Comparison of ENCODE assay signal across 17 mouse cellular contexts in the genomic region with DNA sequence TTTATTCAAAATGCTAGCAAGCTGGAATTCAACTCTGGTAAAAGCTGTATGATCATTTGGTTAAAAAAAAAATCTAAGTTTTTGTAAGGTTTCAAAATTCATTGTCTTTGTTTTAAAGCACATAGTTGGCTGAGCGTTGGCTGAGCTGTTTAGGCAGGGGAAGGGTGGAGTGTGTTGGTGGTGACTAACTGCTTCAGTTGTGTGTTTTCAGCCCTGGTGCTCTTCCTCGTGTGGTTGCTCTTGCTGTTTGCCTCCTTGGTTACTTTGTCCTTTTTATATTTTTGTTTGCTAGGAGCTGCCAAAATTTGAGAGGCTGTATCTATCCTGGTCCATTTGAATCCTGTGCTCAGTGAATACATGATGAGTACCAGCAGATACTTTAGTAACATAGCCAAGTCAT.
DNase-seq lines count a peak whose midpoint lies in the region.
"Had no signal": no experiment of that assay in that cellular context is flagged by ENCODE, and none has a peak within 500 bp of the region (broad histone marks: within the 10 kb centered on the region; RNA-seq: fewer than 3 reads in every experiment).

No protein-coding gene starts in this region.

- peak; percentile 11 to 23 for DNase-seq in frontal cortex, adult 2 months (ENCODE audit: extremely low spot score in 1 of 2, low spot score in 1 of 2)
- DNase-seq in frontal cortex, postnatal 25 days (ENCODE audit: low spot score in 2 of 2): no peak
- DNase-seq in left cerebral cortex, adult 18-20 months (ENCODE audit: low spot score in 2 of 2): peak; percentile 17 to 39
- no peak for DNase-seq in left cerebral cortex, postnatal 36 days (ENCODE audit: low spot score in 2 of 2)
- DNase-seq in right cerebral cortex, postnatal 36 days (ENCODE audit: low spot score in 2 of 2): peak; percentile 3 to 33
- no peak for DNase-seq in right cerebral cortex, postnatal 14 days
- DNase-seq in telencephalon, adult 2 months (ENCODE audit: low read depth, low spot score): peak; percentile 49
- no peak for DNase-seq in cerebellum, adult 11 months
- DNase-seq: adrenal gland, adult 2 months; adrenal gland, postnatal 10 days; adrenal gland, postnatal 25 days; cerebellum, adult 18-20 months; cerebellum, adult 8-10 months; cerebellum, adult 9-11 months; cerebellum, postnatal 14 days; cerebellum, postnatal 36 days; embryo, embryonic 11 days had no signal

- intact Hi-C loops in left cerebral cortex, postnatal 36 days (cut with DNase I): no loop called here

Comparison
In these comparisons a context has a peak if more than half of its experiments do, and no peak if none do; other contexts are left out.
1. DNase-seq: peak in frontal cortex, adult 2 months (2 of 2), left cerebral cortex, adult 18-20 months (2 of 2), right cerebral cortex, postnatal 36 days (2 of 2) and telencephalon, adult 2 months (single experiment); none in frontal cortex, postnatal 25 days (0 of 2), left cerebral cortex, postnatal 36 days (0 of 2), right cerebral cortex, postnatal 14 days (single experiment) and cerebellum, adult 11 months (single experiment).